Comparison of ENCODE assay signal across 8 mouse cellular contexts in the genomic region with DNA sequence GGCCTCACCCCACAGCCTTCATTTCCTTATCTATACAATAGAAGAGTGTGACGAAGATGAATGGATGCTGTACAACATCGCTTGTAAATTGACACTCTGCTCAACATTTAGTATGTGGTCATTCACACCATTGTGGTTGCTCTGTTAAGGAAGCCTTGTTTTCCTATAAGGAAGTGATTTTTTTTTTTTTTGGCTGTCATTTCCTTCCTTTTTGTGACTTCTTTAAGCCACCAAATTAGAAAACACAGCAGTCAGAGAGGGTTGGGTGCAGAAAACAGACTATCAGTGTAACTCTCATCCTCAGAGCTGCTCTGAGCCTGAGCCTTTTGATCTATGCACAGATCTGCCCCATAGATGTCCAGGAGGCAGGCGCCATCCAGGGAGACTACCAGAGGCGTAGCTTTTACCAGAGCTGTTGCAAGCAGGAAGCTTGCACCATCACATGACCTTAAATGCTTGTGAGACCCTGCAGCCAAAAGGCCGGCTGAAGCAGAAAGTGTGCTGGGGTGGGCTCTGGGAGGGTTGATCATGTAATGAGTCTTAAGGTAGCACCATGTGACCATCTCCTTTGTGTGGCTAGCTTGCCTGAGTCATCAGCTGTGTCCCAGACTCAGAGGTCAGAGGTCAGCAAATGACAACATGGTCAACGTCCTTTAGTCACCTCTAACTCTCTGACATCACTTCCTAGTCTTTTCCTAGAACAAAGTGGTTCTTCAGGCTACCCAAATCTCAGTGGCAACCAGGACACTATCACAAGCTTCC. TPM values are rescaled to one million over a fixed set of nuclear protein-coding genes. Genes with fewer than 3 reads are reported as not detected.
DNase-seq lines count a peak whose midpoint lies in the region; ATAC-seq lines count a peak whose summit lies in the region.
"Had no signal": no experiment of that assay in that cellular context is flagged by ENCODE, and none has a peak within 500 bp of the region (broad histone marks: within the 10 kb centered on the region; RNA-seq: fewer than 3 reads in every experiment).

No protein-coding gene starts in this region.

- H3K9ac ChIP-seq in kidney, embryonic 15.5 days: no peak overlapping the region
- H3K9ac ChIP-seq: intestine, embryonic 15.5 days had no signal

- H3K4me2 ChIP-seq in kidney, embryonic 15.5 days: no peak overlapping the region
- H3K4me2 ChIP-seq: intestine, embryonic 15.5 days had no signal

- H3K4me3 ChIP-seq in kidney, embryonic 15.5 days (replicated peaks): no peak overlapping the region
- H3K4me3 ChIP-seq: intestine, embryonic 15.5 days had no signal

- peaks cover 14% of the 10 kb centered on the region; the same call in 1 of the 2 replicates for H3K4me1 ChIP-seq in kidney, embryonic 15.5 days
- H3K4me1 ChIP-seq: intestine, embryonic 15.5 days had no signal

- 48% methylated on average over 6 of the region's 6 CpGs for WGBS in kidney, embryonic 15.5 days

- peak overlapping the region; percentile 73; the same call in 1 of the 2 replicates for H3K27ac ChIP-seq in kidney, embryonic 15.5 days
- H3K27ac ChIP-seq: intestine, embryonic 15.5 days had no signal

- no peaks in the 10 kb centered on the region for H3K36me3 ChIP-seq in kidney, embryonic 15.5 days
- H3K36me3 ChIP-seq: intestine, embryonic 15.5 days had no signal

- ATAC-seq in kidney, embryonic 15.5 days (replicated peaks; ENCODE audit: low FRiP score): no peak; the same call in 1 of the 2 replicates
- ATAC-seq in CD4-positive, CD25-positive, alpha-beta regulatory T cell, adult 4 months: peak; percentile 73
- ATAC-seq in common myeloid progenitor, adult 5-6 weeks (replicated peaks; ENCODE audit: low read depth, poor library complexity, severe bottlenecking): peak; percentile 89
- peak; percentile 86 for ATAC-seq in megakaryocyte, adult 5-6 weeks (ENCODE audit: poor library complexity, severe bottlenecking)
- ATAC-seq: intestine, embryonic 15.5 days had no signal

- no peaks in the 10 kb centered on the region for H3K27me3 ChIP-seq in kidney, embryonic 15.5 days
- H3K27me3 ChIP-seq: intestine, embryonic 15.5 days had no signal

- no peak for DNase-seq in kidney, adult 8-10 months
- no peak for DNase-seq in ovary, postnatal 14 days (ENCODE audit: low spot score)
- DNase-seq in frontal cortex, adult 2 months (ENCODE audit: extremely low spot score in 1 of 2, low spot score in 1 of 2): no peak

- H3K9me3 ChIP-seq in kidney, embryonic 15.5 days (replicated peaks): 0 out of 2 replicates have a peak, but pooled peaks cover 2% of the 10 kb centered on the region
- H3K9me3 ChIP-seq: intestine, embryonic 15.5 days had no signal

RNA-seq across cellular contexts. Expression of gene Zcchc2, which starts 9.2 kb away (rescaled TPM):
- 3.1 and 3.2 TPM in 2 replicates for polyA plus RNA-seq in kidney, embryonic 15.5 days (2015; fragmentation: Nextera tagmentation; extraction: Ambion mirVana)
- 1 to 10 TPM; 7.3 to 8.8 TPM for polyA plus RNA-seq in CD4-positive, CD25-positive, alpha-beta regulatory T cell, adult 4 months (2017; shearing (Covaris generic))
- total RNA-seq in common myeloid progenitor, adult 5-6 weeks (2017): 19.6 and 22.2 TPM in 2 replicates
- total RNA-seq in megakaryocyte, adult 5-6 weeks (2015): 24.7 and 25.8 TPM in 2 replicates
- total RNA-seq in megakaryocyte, adult 5-6 weeks (2017): 19.1 TPM in 2 replicates
- polyA plus RNA-seq in frontal cortex, adult 2 months (2012; rRNA removed): 16.7 TPM in 2 replicates
